Mouse (Mus musculus) brain, adult 2 months (tissue): ENCODE data around the gene Zcwpw1.
"Not testable (repeated sequence)": the region's sequence is repeated elsewhere in the genome, so short reads cannot be mapped to it uniquely, and the experiment has no call there.

Experiments used
- DNase-seq: peaks from one replicate; pipeline ENCODE4 v3.0.0; 2011; ENCODE audit warnings: low read depth, low spot score

The Zcwpw1 gene

DNA sequence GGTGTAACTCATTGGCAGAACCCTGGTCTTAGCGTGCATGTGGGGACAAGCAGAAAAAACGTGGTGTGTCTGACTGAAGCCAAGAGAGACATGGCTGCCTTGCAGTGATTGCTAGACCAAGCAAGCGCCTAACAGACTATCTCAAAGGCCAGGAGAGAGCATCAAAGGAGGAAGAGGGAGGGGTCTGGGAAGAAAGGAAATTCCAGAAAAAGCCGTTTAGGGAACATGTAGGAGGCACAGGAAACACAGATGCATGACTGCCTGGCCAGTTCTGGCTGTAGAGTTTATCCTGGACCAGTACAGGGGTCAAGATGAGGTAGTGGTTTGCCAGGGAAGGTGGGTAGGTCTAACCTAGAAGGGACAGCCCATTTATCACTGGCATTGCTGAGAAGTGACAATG lies 45.9 kb downstream of the Zcwpw1 start:
- DNase-seq, result no peak

- not testable (repeated sequence) for DNase-seq
Measured at GRCm38 (mm10) chr5:137835966-137836520, 48.4 kb downstream of the Zcwpw1 start, which contains the start of gene Pilra. TSS of gene Pilra (minus strand) at chr5:137836281.

DNA sequence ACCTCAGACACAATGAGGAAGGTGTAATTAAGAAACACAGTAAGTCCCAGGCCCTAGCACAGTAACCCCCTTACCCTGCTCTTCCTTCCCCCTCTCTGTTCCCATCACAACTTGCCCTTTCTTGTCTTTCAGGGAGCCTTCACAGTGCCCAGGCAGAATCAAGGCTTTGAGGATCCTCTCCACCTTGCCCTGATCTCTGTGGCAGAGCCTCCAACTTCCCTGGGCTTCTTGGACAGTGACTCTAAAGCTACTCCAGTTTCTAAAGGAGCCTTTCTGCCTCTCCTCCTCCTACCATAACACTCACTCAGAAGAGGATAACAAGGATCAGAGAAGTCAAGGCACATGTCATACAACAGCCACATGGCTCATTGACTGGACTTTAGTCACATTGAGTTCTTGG lies 49.0 kb downstream of the Zcwpw1 start:
- no peak for DNase-seq

GRCm38 (mm10) chr5:137837110-137837509 lies 49.5 kb downstream of the Zcwpw1 start:
- DNase-seq, result not testable (repeated sequence)

GRCm38 (mm10) chr5:137850313-137850712 lies 62.7 kb downstream of the Zcwpw1 start:
- DNase-seq, result not testable (repeated sequence)

GRCm38 (mm10) chr5:137854907-137855306 lies 67.3 kb downstream of the Zcwpw1 start:
- not testable (repeated sequence) for DNase-seq

- not testable (repeated sequence) for DNase-seq
Measured at GRCm38 (mm10) chr5:137856870-137857269, 69.3 kb downstream of the Zcwpw1 start.

DNA sequence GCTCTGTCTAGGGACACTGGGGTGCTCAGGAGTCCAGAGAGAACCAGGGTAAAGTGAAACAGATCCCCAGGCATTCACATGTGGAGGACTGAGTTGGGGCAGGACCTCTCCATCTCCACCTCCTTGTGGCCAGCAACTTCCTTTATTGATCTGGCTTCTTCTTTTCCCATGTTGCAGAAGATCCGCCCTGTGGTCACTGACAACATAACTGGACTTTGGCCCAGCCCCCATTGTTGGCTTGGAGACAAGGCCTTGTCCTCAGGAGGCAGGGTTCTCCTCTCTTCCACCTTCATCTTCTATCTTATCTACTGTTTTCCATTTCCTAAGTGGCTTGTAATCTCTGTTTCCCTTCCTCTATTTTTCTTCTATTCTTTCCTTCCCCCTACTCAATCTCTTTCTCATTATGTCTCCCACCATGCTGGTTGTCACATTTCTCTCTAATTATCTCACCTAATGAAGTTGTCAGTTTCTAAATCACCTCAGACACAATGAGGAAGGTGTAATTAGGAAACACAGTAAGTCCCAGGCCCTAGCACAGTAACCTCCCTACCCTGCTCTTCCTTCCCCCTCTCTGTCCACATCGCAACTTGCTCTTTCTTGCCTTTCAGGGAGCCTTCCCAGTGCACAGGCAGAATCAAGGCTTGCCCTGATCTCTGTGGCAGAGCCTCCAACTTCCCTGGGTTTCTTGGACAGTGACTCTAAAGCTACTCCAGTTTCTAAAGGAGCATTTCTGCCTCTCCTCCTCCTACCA lies 70.5 kb downstream of the Zcwpw1 start, which contains the start of gene Pilrb1:
TSS of gene Pilrb1 (minus strand) at position 147 of the 751 bp plus-strand sequence.
- DNase-seq, result not testable (repeated sequence)

DNA sequence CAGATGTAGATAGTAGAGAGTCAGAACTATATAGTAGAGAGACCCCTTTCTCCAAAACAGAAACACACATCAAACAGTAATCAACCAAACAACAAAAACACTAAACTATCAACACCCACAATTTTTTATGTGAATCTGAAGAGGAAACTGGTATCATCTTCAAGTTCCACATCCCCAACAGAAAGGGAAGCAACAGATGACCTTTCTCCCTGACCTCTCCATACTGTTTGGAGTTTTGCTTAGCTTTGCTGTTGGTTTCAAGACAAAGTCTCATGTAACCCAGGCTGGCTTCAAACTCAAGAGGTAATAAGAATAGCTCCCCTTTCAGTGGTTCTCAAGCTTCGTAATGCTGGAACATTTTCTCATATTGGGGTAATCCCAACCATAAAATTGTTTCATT lies 76.4 kb downstream of the Zcwpw1 start:
- not testable (repeated sequence) for DNase-seq

DNA sequence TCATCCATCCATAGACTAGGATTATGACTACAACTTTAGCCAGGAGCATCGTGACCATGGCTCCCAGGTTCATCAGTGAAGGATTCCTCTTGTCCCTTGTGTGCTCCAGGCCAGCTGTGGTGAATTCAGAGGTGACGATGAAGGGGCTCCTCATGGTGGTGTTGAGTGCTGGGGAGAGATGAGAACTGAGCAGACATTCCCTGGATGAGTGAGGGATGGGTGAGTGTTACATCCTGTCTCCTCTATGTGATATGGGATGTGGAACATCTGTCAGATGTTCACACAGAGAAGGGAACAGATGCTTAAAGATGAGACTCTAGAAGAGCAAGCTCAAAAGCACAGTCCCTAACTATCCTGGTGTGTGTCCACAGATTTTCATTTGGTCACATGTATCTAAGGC lies 81.0 kb downstream of the Zcwpw1 start:
- DNase-seq, result not testable (repeated sequence)

- DNase-seq, result not testable (repeated sequence)
Measured at GRCm38 (mm10) chr5:137871644-137872380, 84.2 kb downstream of the Zcwpw1 start, which contains the start of gene Pilrb2. TSS of gene Pilrb2 (minus strand) at chr5:137871815.
